Comparison of ENCODE assay signal across 21 mouse cellular contexts in genomic region chr3:95276428-95276934, GRCm38 (mm10). TPM values are rescaled to one million over a fixed set of nuclear protein-coding genes. Genes with fewer than 3 reads are reported as not detected.
A peak's percentile ranks its signal among the peaks of the same experiment; 100 is the strongest.
DNase-seq lines count a peak whose midpoint lies in the region; ATAC-seq and TF ChIP-seq lines count a peak whose summit lies in the region.
"Had no signal": no experiment of that assay in that cellular context is flagged by ENCODE, and none has a peak within 500 bp of the region (broad histone marks: within the 10 kb centered on the region; RNA-seq: fewer than 3 reads in every experiment).

No protein-coding gene starts in this region.

- TF ChIP-seq CTCF in heart, adult 2 months (IDR thresholded peaks at IDR 0.05) = no peak

- TF ChIP-seq POLR2A in heart, adult 2 months (IDR thresholded peaks at IDR 0.05; ENCODE audit: insufficient read depth, low read depth, low read length) = no peak

- no peaks in the 10 kb centered on the region; the same call in 1 of the 2 replicates for H3K4me1 ChIP-seq in heart, adult 2 months (ENCODE audit: control insufficient read depth, insufficient read depth, low read length)
- H3K4me1 ChIP-seq in megakaryocyte, embryonic 14.5 days = peaks cover 80% of the 10 kb centered on the region
- peaks cover 78% of the 10 kb centered on the region for H3K4me1 ChIP-seq in liver, embryonic 13.5 days (replicated peaks)

- no peaks in the 10 kb centered on the region for H3K27me3 ChIP-seq in heart, adult 2 months (ENCODE audit: control insufficient read depth, insufficient read depth, low read length)
- H3K27me3 ChIP-seq in megakaryocyte, embryonic 14.5 days (replicated peaks) = no peaks in the 10 kb centered on the region
- no peaks in the 10 kb centered on the region for H3K27me3 ChIP-seq in liver, embryonic 13.5 days

- WGBS in heart, adult 2 months = 68% methylated on average over 5 of the region's 5 CpGs
- WGBS in liver, embryonic 13.5 days (ENCODE audit: insufficient replicate concordance) = 49% methylated on average over 5 of the region's 5 CpGs

- intact Hi-C loops in heart, adult 2 months (cut with DNase I) = no loop called here

- H3K79me2 ChIP-seq in heart, adult 2 months (replicated peaks; ENCODE audit: control insufficient read depth, insufficient read depth, low read length) = no peaks in the 10 kb centered on the region

- no peak for ATAC-seq in megakaryocyte, adult 5-6 weeks (ENCODE audit: poor library complexity, severe bottlenecking)
- ATAC-seq in liver, embryonic 13.5 days (ENCODE audit: low read depth) = no peak
- ATAC-seq: activated CD4-positive, CD25-positive, alpha-beta regulatory T cell, adult 4 months; forebrain, embryonic 16.5 days; hindbrain, postnatal 0 days had no signal

- H3K9ac ChIP-seq in heart, adult 2 months (ENCODE audit: low read depth, low read length) = no peak overlapping the region
- H3K9ac ChIP-seq in liver, embryonic 13.5 days = peak overlapping the region; percentile 26; the same call in 1 of the 2 replicates
- H3K9ac ChIP-seq: lung, embryonic 14.5 days had no signal

- DNase-seq in heart, adult 2 months = no peak
- no peak for DNase-seq in heart, postnatal 4 days
- no peak for DNase-seq in liver, embryonic 13.5 days
- DNase-seq in left cerebral cortex, adult 9 months (ENCODE audit: low spot score in 2 of 2) = no peak
- DNase-seq in urinary bladder, postnatal 10 days (ENCODE audit: low spot score) = no peak
- no peak for DNase-seq in right cerebral cortex, postnatal 4 days
- DNase-seq: B cell, adult 2 months; gastrocnemius, postnatal 10 days; left cerebral cortex, postnatal 4 days; lung, embryonic 14.5 days; thymus, postnatal 14 days had no signal

- no peak overlapping the region for H3K4me2 ChIP-seq in liver, embryonic 13.5 days
- H3K4me2 ChIP-seq: lung, embryonic 14.5 days had no signal

- no peaks in the 10 kb centered on the region for H3K9me3 ChIP-seq in megakaryocyte, embryonic 14.5 days
- H3K9me3 ChIP-seq in liver, embryonic 13.5 days (replicated peaks) = no peaks in the 10 kb centered on the region
- H3K9me3 ChIP-seq: embryonic facial prominence, embryonic 10.5 days had no signal

- TF ChIP-seq EP300 in heart, adult 2 months (IDR thresholded peaks at IDR 0.05; ENCODE audit: insufficient read depth, low read depth, low read length) = no peak

- H3K27ac ChIP-seq in heart, adult 2 months = peak overlapping the region; percentile 67
- peak overlapping the region; percentile 67 for H3K27ac ChIP-seq in liver, embryonic 13.5 days
- H3K27ac ChIP-seq: embryonic facial prominence, embryonic 10.5 days; hindbrain, postnatal 0 days had no signal

- no peaks in the 10 kb centered on the region for H3K36me3 ChIP-seq in heart, adult 2 months (ENCODE audit: control insufficient read depth, insufficient read depth, low read length)
- H3K36me3 ChIP-seq in megakaryocyte, embryonic 14.5 days (replicated peaks; ENCODE audit: low read length) = peaks cover 65% of the 10 kb centered on the region
- no peaks in the 10 kb centered on the region for H3K36me3 ChIP-seq in liver, embryonic 13.5 days

- no peak overlapping the region for H3K4me3 ChIP-seq in heart, adult 2 months
- H3K4me3 ChIP-seq in megakaryocyte, embryonic 14.5 days (replicated peaks) = peak overlapping the region; percentile 67
- H3K4me3 ChIP-seq in liver, embryonic 13.5 days (replicated peaks) = no peak overlapping the region
- H3K4me3 ChIP-seq: embryonic facial prominence, embryonic 10.5 days; erythroblast, embryonic 14.5 days had no signal

RNA-seq across cellular contexts. Expression of gene Mindy1, which starts 4.7 kb away (rescaled TPM):
- 10 to 100 TPM; 17.5 to 21.3 TPM for total RNA-seq in heart, adult 2 months (2021)
- polyA plus RNA-seq in heart, adult 2 months (2012; rRNA removed) = 32.2 and 36.9 TPM in 2 replicates
- 10 to 100 TPM; 23.1 to 28.0 TPM for total RNA-seq in heart, postnatal 4 days (2021)
- 517 and 1,363 TPM in 2 replicates for polyA plus RNA-seq in megakaryocyte, embryonic 14.5 days (2012; ENCODE audit: insufficient read depth, low replicate concordance)
- 49.5 and 55.2 TPM in 2 replicates for total RNA-seq in megakaryocyte, adult 5-6 weeks (2015)
- total RNA-seq in megakaryocyte, adult 5-6 weeks (2017) = 44.0 and 54.1 TPM in 2 replicates
- 17.0 and 18.6 TPM in 2 replicates for polyA plus RNA-seq in liver, embryonic 13.5 days (2015; fragmentation: Nextera tagmentation; extraction: Ambion mirVana)

RNA-seq across cellular contexts. Expression of gene Prune1, which starts 5.4 kb away (rescaled TPM):
- total RNA-seq in heart, adult 2 months (2021) = 10 to 100 TPM; 23.4 to 26.1 TPM
- 28.4 and 45.8 TPM in 2 replicates for polyA plus RNA-seq in heart, adult 2 months (2012; rRNA removed)
- 10 to 100 TPM; 33.2 to 36.3 TPM for total RNA-seq in heart, postnatal 4 days (2021)
- 5.2 and 6.0 TPM in 2 replicates for polyA plus RNA-seq in megakaryocyte, embryonic 14.5 days (2012; ENCODE audit: insufficient read depth, low replicate concordance)
- 12.4 and 14.5 TPM in 2 replicates for total RNA-seq in megakaryocyte, adult 5-6 weeks (2015)
- total RNA-seq in megakaryocyte, adult 5-6 weeks (2017) = 7.8 and 10.2 TPM in 2 replicates
- polyA plus RNA-seq in liver, embryonic 13.5 days (2015; fragmentation: Nextera tagmentation; extraction: Ambion mirVana) = 8.6 and 11.0 TPM in 2 replicates

RNA-seq across cellular contexts. Expression of gene Bnipl, which starts 25.5 kb away (rescaled TPM):
- total RNA-seq in heart, adult 2 months (2021) = not detected
- polyA plus RNA-seq in heart, adult 2 months (2012; rRNA removed) = 0.12 and 0.25 TPM in 2 replicates
- total RNA-seq in heart, postnatal 4 days (2021) = not detected
- 0.30 TPM in 1 of 2 replicates, not detected in the other for polyA plus RNA-seq in megakaryocyte, embryonic 14.5 days (2012; ENCODE audit: insufficient read depth, low replicate concordance)
- total RNA-seq in megakaryocyte, adult 5-6 weeks (2015) = not detected in 2 replicates
- total RNA-seq in megakaryocyte, adult 5-6 weeks (2017) = not detected in 2 replicates
- polyA plus RNA-seq in liver, embryonic 13.5 days (2015; fragmentation: Nextera tagmentation; extraction: Ambion mirVana) = not detected in 2 replicates
- total RNA-seq: gastrocnemius, postnatal 10 days; heart, postnatal 10 days; hindbrain, postnatal 0 days; megakaryocyte progenitor cell, adult 5-6 weeks; monocyte, adult 5-6 weeks had no signal
- polyA plus RNA-seq: activated CD4-positive, CD25-positive, alpha-beta regulatory T cell, adult 4 months; erythroblast, embryonic 14.5 days; hindbrain, postnatal 0 days had no signal

RNA-seq across cellular contexts. Expression of gene Anxa9, which starts 30.5 kb away (rescaled TPM):
- total RNA-seq in heart, adult 2 months (2021) = under 1 TPM; 0.59 to 0.68 TPM
- 1.1 and 1.6 TPM in 2 replicates for polyA plus RNA-seq in heart, adult 2 months (2012; rRNA removed)
- total RNA-seq in heart, postnatal 4 days (2021) = under 1 TPM; 0.14 to 0.24 TPM
- 0.66 TPM in 1 of 2 replicates, not detected in the other for polyA plus RNA-seq in megakaryocyte, embryonic 14.5 days (2012; ENCODE audit: insufficient read depth, low replicate concordance)
- total RNA-seq in megakaryocyte, adult 5-6 weeks (2015) = 3.0 and 3.8 TPM in 2 replicates
- 1.9 and 2.4 TPM in 2 replicates for total RNA-seq in megakaryocyte, adult 5-6 weeks (2017)
- polyA plus RNA-seq in liver, embryonic 13.5 days (2015; fragmentation: Nextera tagmentation; extraction: Ambion mirVana) = 3.0 and 3.1 TPM in 2 replicates

RNA-seq across cellular contexts. Expression of gene Gm128, which starts 35.1 kb away (rescaled TPM):
- total RNA-seq in heart, adult 2 months (2021) = not detected
- 0.16 and 0.26 TPM in 2 replicates for polyA plus RNA-seq in heart, adult 2 months (2012; rRNA removed)
- total RNA-seq in heart, postnatal 4 days (2021) = under 1 TPM in 1 of 2 experiments, not detected in 1; 0.14 TPM
- polyA plus RNA-seq in megakaryocyte, embryonic 14.5 days (2012; ENCODE audit: insufficient read depth, low replicate concordance) = 1.7 and 3.7 TPM in 2 replicates
- 0.16 and 0.21 TPM in 2 replicates for total RNA-seq in megakaryocyte, adult 5-6 weeks (2015)
- not detected in 2 replicates for total RNA-seq in megakaryocyte, adult 5-6 weeks (2017)
- 0.16 and 0.21 TPM in 2 replicates for polyA plus RNA-seq in liver, embryonic 13.5 days (2015; fragmentation: Nextera tagmentation; extraction: Ambion mirVana)
- total RNA-seq: left cerebral cortex, postnatal 4 days; monocyte, adult 5-6 weeks had no signal
- polyA plus RNA-seq: erythroblast, embryonic 14.5 days; forebrain, embryonic 16.5 days had no signal
